Mouse (Mus musculus) embryonic facial prominence, embryonic 10.5 days (tissue): ENCODE results near the gene Tead1. TPM values are rescaled to one million over a fixed set of nuclear protein-coding genes. Genes with fewer than 3 reads are reported as not detected.

Source experiments
- DNase-seq: peaks from one replicate; pipeline ENCODE4 v3.0.0-alpha.2; 2017; ENCODE audit warnings: low spot score
- H3K27ac ChIP-seq: fragments of 300-500 bp; sonication (generic); replicated peaks from 2 replicates; pipeline ENCODE4 v1.5.1; 2016; ENCODE audit warnings: mild to moderate bottlenecking
- H3K27me3 ChIP-seq: fragments of 300-500 bp; sonication (generic); replicated peaks from 2 replicates; pipeline ENCODE4 v1.6.1; 2016; ENCODE audit warnings: low read depth, mild to moderate bottlenecking; ENCODE audit not compliant: poor library complexity, severe bottlenecking
- H3K36me3 ChIP-seq: fragments of 300-500 bp; sonication (generic); replicated peaks from 2 replicates; pipeline ENCODE4 v1.6.1; 2016; ENCODE audit warnings: mild to moderate bottlenecking, moderate library complexity
- H3K4me1 ChIP-seq: fragments of 300-500 bp; sonication (generic); 2 replicates; pipeline ENCODE4 v1.6.1; 2016
- H3K4me3 ChIP-seq: fragments of 300-500 bp; sonication (generic); 2 replicates; pipeline ENCODE4 v1.5.1; 2016; ENCODE audit warnings: mild to moderate bottlenecking, moderate library complexity
- H3K9me3 ChIP-seq: fragments of 300-500 bp; sonication (generic); 2 replicates; pipeline ENCODE4 v1.6.1; 2016; ENCODE audit warnings: mild to moderate bottlenecking
- WGBS: fragments of 180-500 bp; shearing (Covaris S2); methylation state at CpG from one replicate; pipeline ENCODE4 v1.1.7; 2016; 5-methylcytosine and 5-hydroxymethylcytosine counted together
- polyA plus RNA-seq: library from polyadenylated mRNA; unstranded; fragments of >200 nt; fragmentation: Nextera tagmentation; extraction: Ambion mirVana; gene quantifications from 2 replicates; pipeline ENCODE4 v1.2.1, GENCODE M21; 2016

Tead1 gene
- polyA plus RNA-seq, 1 experiment from 2014 or later: 23.5 TPM

DNA sequence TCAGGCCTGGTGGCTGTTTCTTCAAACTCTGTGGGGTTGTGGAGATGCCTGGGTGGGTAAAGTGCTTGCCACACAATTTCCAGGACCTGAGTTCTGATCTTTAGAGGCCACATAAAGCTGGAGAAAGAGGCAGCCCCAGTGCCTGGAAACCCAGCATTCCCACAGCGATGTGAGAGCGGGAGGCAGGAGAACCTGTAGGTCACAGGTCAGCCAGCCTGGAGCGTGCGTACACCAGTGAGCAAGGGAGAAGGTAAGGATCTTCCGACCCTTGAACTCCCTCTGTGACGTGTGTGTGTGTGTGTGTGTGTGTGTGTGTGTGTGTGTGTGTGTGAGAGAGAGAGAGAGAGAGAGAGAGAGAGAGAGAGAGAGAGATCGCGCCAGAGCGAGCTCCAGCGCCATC is 14.4 kb downstream of the Tead1 start:
- H3K9me3 ChIP-seq: no peaks in the 10 kb centered on the region
- DNase-seq: no peak
- H3K4me1 ChIP-seq: peaks cover 99% of the 10 kb centered on the region

GRCm38 (mm10) chr7:112696777-112697161 is 17.7 kb downstream of the Tead1 start:
- Histone ChIP-seq H3K4me3 (no peak overlapping the region), H3K27ac (peak overlapping the region; percentile 78; the same call in 1 of the 2 replicates), H3K4me1 (peaks cover 94% of the 10 kb centered on the region), H3K36me3 (no peaks in the 10 kb centered on the region), H3K27me3 (no peaks in the 10 kb centered on the region), H3K9me3 (no peaks in the 10 kb centered on the region)
- 44% methylated on average over 4 of the region's 4 CpGs for WGBS
- no peak for DNase-seq

More for the DNA sequence above, 14.4 kb downstream of the Tead1 start:
- Histone ChIP-seq H3K4me3 (no peak overlapping the region), H3K27me3 (no peaks in the 10 kb centered on the region), H3K27ac (no peak overlapping the region), H3K36me3 (no peaks in the 10 kb centered on the region)
- WGBS: 52% methylated on average over 10 of the region's 10 CpGs

- Histone ChIP-seq H3K9me3 (no peaks in the 10 kb centered on the region), H3K36me3 (no peaks in the 10 kb centered on the region), H3K4me1 (peaks cover 89% of the 10 kb centered on the region), H3K27me3 (no peaks in the 10 kb centered on the region), H3K4me3 (peak overlapping the region; percentile 4; the same call in 1 of the 2 replicates), H3K27ac (peak overlapping the region; percentile 78)
- WGBS: 9% methylated on average over 10 of the region's 10 CpGs
- peak; percentile 54 for DNase-seq
Observed at GRCm38 (mm10) chr7:112697162-112697841, 18.2 kb downstream of the Tead1 start.

- Histone ChIP-seq H3K4me3 (no peak overlapping the region), H3K27me3 (no peaks in the 10 kb centered on the region), H3K4me1 (peaks cover 71% of the 10 kb centered on the region), H3K27ac (no peak overlapping the region; the same call in 1 of the 2 replicates), H3K36me3 (peaks cover 10% of the 10 kb centered on the region), H3K9me3 (no peaks in the 10 kb centered on the region)
- 42% methylated on average over 5 of the region's 5 CpGs for WGBS
- peak; percentile 55 for DNase-seq
Observed at GRCm38 (mm10) chr7:112700082-112700481, 21.0 kb downstream of the Tead1 start.

DNA sequence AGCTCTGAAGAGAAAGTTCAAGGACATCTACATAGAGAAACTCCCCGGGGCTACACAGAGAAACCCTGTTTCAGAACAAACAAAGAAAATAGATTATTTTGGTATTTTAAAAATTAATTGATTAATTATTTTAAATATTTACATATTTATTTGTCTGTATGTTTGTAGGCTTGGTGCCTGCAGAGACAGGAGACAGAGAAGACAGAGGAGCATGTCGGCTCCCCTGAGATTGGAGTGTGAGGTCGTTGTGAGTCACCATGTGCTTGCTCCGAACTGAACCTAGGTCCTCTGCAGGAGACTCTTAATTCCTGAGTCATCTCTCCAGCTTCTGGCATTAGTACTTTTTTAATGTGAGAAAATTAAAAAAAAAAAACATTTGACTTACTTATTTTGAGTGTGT is 24.2 kb downstream of the Tead1 start:
- no peak for DNase-seq
- H3K4me1 ChIP-seq: peaks cover 62% of the 10 kb centered on the region

GRCm38 (mm10) chr7:112705870-112706269 is 26.8 kb downstream of the Tead1 start:
- Histone ChIP-seq H3K27ac (no peak overlapping the region), H3K9me3 (no peaks in the 10 kb centered on the region), H3K4me3 (no peak overlapping the region), H3K4me1 (peaks cover 57% of the 10 kb centered on the region), H3K36me3 (peaks cover 10% of the 10 kb centered on the region), H3K27me3 (no peaks in the 10 kb centered on the region)
- no peak for DNase-seq
- 83% methylated on average over 9 of the region's 9 CpGs for WGBS

More for the DNA sequence above, 24.2 kb downstream of the Tead1 start:
- Histone ChIP-seq H3K27ac (no peak overlapping the region), H3K9me3 (no peaks in the 10 kb centered on the region), H3K36me3 (peaks cover 10% of the 10 kb centered on the region), H3K27me3 (no peaks in the 10 kb centered on the region), H3K4me3 (no peak overlapping the region)
- WGBS: 86% methylated on average over 4 of the region's 4 CpGs

- Histone ChIP-seq H3K36me3 (peaks cover 10% of the 10 kb centered on the region), H3K4me1 (peaks cover 60% of the 10 kb centered on the region), H3K27me3 (no peaks in the 10 kb centered on the region), H3K9me3 (no peaks in the 10 kb centered on the region), H3K4me3 (no peak overlapping the region), H3K27ac (no peak overlapping the region)
- 76% methylated on average over 3 of the region's 4 CpGs for WGBS
- no peak for DNase-seq
Observed at GRCm38 (mm10) chr7:112706756-112707155, 27.6 kb downstream of the Tead1 start.

GRCm38 (mm10) chr7:112710409-112711107 is 31.4 kb downstream of the Tead1 start:
- 87% methylated on average over 7 of the region's 7 CpGs for WGBS
- no peaks in the 10 kb centered on the region for H3K27me3 ChIP-seq
- H3K9me3 ChIP-seq: no peaks in the 10 kb centered on the region
- no peak overlapping the region for H3K4me3 ChIP-seq
- no peak overlapping the region for H3K27ac ChIP-seq
- no peaks in the 10 kb centered on the region for H3K36me3 ChIP-seq
- no peak for DNase-seq
- H3K4me1 ChIP-seq: peaks cover 77% of the 10 kb centered on the region

GRCm38 (mm10) chr7:112711977-112712376 is 32.9 kb downstream of the Tead1 start:
- H3K4me3 ChIP-seq: no peak overlapping the region
- no peaks in the 10 kb centered on the region for H3K36me3 ChIP-seq
- H3K27me3 ChIP-seq: no peaks in the 10 kb centered on the region
- no peak overlapping the region for H3K27ac ChIP-seq
- peaks cover 83% of the 10 kb centered on the region for H3K4me1 ChIP-seq
- WGBS: 78% methylated on average over 5 of the region's 5 CpGs
- H3K9me3 ChIP-seq: no peaks in the 10 kb centered on the region
- DNase-seq: no peak

DNA sequence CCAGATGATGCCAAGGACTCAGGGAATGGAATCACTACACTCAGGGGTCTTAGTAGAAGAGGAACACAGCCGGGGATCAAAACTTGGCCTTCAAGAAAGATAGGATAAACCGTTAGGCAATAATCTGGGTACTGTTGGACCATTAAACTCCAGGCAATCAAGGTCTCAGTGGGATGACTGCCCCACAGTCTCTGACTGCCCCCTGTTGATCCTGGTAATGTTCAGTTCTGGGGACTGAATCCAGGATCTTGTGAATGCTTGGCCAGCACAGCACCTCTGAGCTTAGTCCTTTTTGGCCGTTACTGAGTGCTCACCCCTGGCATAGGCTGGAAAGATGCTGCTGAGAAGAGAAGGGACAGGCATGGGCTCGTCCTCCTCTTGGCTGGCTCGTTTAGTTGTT is 34.4 kb downstream of the Tead1 start:
- Histone ChIP-seq H3K9me3 (no peaks in the 10 kb centered on the region), H3K4me3 (no peak overlapping the region), H3K27me3 (no peaks in the 10 kb centered on the region), H3K36me3 (no peaks in the 10 kb centered on the region), H3K4me1 (peaks cover 85% of the 10 kb centered on the region), H3K27ac (no peak overlapping the region)
- 68% methylated on average over 5 of the region's 5 CpGs for WGBS
- no peak for DNase-seq

GRCm38 (mm10) chr7:112714783-112715182 is 35.7 kb downstream of the Tead1 start:
- Histone ChIP-seq H3K4me1 (peaks cover 85% of the 10 kb centered on the region), H3K4me3 (no peak overlapping the region), H3K36me3 (no peaks in the 10 kb centered on the region), H3K27ac (0 out of 2 replicates have a peak overlapping the region, but pooled peaks have one; percentile 6), H3K9me3 (no peaks in the 10 kb centered on the region), H3K27me3 (no peaks in the 10 kb centered on the region)
- DNase-seq: no peak
- WGBS: 82% methylated on average over 6 of the region's 6 CpGs

- DNase-seq: no peak
- peaks cover 90% of the 10 kb centered on the region for H3K4me1 ChIP-seq
- WGBS: 89% methylated on average over 6 of the region's 6 CpGs
Observed at GRCm38 (mm10) chr7:112716701-112717100, 37.6 kb downstream of the Tead1 start.

GRCm38 (mm10) chr7:112717676-112718075 is 38.6 kb downstream of the Tead1 start:
- H3K9me3 ChIP-seq: no peaks in the 10 kb centered on the region
- WGBS: 31% methylated on average over 2 of the region's 2 CpGs
- no peak overlapping the region for H3K27ac ChIP-seq
- H3K36me3 ChIP-seq: no peaks in the 10 kb centered on the region
- no peaks in the 10 kb centered on the region for H3K27me3 ChIP-seq
- peaks cover 90% of the 10 kb centered on the region for H3K4me1 ChIP-seq
- DNase-seq: no peak
- no peak overlapping the region for H3K4me3 ChIP-seq

More at GRCm38 (mm10) chr7:112716701-112717100, 37.6 kb downstream of the Tead1 start:
- no peak overlapping the region for H3K27ac ChIP-seq
- H3K36me3 ChIP-seq: no peaks in the 10 kb centered on the region
- H3K9me3 ChIP-seq: no peaks in the 10 kb centered on the region
- H3K4me3 ChIP-seq: no peak overlapping the region
- H3K27me3 ChIP-seq: no peaks in the 10 kb centered on the region
